Mouse (Mus musculus) CH12F3 (cell line): ENCODE data around the gene Ins2.

Experiments
- in situ Hi-C: fragments of 300-500 bp; cut with MboI; formaldehyde crosslinking; loops from 2 replicates; pipeline ENCODE4 v1.14.3; 2020; ENCODE audit warnings: low sequenced_read_pairs

Ins2 gene

DNA sequence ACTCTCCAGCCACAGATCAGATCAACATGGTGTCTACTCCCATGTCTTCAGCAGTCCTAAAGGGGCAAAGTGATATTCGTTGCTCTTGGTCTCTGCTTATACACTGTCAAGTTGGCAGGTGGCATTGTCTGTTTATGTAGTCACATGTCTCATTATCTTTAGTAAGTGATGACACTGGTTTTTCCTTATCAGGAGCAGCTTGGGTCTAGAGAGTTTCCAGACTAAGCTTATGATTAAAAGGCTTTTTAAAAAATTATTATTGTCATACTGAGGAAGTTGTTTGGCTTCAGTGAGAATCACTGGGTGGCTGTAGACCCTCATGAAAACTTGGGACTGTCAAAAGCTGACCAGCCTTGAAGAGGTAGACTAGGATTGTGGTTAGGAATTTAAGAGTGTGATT lies at the start of gene Ins2:
Gene Ins2 (minus strand): TSS at position 101 of the 400 bp plus-strand sequence.
- in situ Hi-C loops, result no loop called here

DNA sequence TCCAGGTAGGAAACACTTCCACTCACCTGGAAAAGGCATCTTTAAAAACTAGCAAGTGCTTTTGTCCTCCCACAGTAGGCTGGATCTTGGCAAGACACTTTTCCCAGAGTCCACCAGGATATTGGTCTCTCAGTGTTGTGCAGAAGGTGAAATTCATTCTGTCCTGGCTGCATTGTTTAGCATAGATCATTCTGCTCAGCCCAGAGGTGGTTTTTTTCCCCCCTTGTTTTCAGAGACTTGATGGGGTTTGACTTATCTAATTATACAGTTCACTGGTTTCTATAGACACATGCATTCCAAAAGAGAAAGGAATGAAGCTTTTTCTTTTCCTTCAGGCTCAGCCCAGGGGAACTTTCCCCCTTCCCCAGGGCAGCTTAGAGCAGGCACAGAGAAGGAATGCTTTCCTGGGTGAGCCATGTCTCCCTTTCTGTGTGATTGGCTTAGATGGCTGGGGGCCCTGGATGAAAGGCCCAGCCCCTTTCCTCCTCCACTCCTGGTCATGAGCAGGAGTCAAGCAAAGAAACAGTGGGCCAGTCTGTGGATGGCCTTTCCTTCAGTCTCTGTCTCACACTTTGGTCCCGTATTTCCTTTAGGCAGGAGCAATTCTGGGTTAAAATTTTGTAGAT lies 49.6 kb upstream of the Ins2 start:
- in situ Hi-C loops, result no loop called here

DNA sequence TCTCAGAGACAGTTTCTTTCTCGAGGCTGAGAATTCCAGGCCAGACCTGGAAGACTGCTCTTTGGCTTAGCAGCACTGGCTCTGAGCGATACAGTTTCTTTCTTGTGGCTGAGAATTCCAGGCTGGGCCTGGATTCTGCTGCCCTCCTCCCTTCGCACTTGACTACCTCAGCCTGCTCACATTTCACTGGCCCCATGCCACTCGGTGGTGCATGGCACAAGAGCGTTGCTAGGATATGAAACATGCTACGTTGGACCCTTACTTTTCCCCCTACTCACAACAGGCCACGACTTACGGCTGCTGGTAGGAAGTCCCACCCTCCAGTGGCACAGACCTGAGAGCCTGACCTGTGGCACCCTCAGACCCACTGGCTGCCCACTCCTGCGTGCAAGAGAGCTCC lies 46.5 kb upstream of the Ins2 start:
- in situ Hi-C loops, result no loop called here

DNA sequence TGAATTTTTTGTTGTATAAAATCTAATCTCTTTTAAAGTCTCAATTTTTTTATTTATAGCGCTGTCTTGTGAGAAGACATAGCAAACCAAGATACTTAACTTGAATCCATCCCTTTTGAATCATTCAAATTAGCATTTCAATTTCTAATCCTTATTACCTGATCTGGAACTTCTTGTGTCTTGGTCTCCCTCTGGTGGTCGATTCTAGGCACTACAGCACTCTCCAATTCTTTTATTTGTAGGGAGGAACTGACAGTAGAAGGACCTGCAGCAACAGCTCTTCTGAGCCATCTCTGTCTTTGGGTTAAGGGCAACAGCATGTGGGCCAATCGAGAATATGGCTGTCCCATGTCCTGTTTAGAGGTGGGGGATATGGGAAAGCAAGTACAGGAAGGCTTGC lies 5.4 kb downstream of the Ins2 start:
- in situ Hi-C loops, result no loop called here

DNA sequence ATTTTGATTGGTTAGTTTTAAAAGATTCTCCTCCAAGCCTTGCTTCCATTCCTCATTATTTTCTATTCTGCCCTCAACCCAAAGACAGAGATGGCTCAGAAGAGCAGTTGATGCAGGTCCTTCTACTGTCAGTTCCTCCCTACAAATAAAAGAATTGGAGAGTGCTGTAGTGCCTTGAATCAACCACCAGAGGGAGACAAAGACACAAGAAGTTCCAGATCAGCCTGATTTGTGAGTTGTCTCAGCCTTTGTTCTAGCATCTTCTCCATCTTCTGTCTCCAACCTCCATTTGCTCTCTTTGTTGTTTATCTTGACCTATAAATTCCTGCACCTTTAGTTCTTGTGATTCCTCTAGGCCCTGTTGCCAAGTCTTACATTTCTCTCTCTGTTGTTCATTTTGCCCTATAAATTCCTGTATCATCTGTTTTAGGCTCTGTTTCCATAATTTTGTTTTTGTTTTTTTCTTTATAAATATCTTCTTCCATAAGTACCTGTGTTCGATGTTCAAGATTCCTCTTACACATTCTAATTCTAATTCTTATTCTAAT lies 6.2 kb downstream of the Ins2 start:
- in situ Hi-C loops, result no loop called here

DNA sequence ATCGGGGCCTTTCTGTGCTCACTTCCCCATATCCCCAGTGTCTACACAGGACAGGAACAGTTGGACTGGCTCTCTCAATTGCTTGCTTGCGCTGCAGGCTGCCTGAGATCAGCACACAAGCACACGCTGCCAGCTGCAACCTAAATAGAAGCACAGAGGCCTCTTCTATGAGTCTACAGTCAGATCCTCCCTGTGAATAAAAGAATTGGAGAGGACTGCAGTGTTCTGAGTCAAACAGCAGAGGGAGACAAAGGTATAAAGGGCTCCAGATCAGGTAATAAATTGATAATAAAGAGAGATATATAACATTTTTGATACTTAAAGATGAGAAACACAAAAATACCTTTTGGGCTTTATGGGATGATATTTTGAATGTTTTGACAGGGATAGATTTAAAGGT lies 17.2 kb downstream of the Ins2 start:
- in situ Hi-C loops, result no loop called here

DNA sequence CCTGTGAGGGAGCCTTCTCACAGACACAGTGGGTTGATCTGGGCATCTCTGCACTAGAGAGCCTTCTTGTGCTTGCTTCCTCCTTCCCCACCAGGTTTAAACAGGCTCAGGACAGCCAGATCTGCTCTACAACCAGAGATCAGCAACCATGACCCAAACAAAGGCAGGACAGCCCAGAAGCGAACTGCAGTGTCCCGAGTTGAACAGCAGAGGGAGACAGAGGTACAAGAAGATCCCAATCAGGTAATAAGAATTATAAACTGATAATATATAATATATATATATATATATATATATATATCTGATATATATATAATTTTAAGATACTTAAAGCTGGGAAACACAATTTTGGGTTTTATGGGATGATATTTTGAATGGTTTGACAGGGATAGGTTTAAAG lies 22.5 kb downstream of the Ins2 start:
- in situ Hi-C loops, result no loop called here

DNA sequence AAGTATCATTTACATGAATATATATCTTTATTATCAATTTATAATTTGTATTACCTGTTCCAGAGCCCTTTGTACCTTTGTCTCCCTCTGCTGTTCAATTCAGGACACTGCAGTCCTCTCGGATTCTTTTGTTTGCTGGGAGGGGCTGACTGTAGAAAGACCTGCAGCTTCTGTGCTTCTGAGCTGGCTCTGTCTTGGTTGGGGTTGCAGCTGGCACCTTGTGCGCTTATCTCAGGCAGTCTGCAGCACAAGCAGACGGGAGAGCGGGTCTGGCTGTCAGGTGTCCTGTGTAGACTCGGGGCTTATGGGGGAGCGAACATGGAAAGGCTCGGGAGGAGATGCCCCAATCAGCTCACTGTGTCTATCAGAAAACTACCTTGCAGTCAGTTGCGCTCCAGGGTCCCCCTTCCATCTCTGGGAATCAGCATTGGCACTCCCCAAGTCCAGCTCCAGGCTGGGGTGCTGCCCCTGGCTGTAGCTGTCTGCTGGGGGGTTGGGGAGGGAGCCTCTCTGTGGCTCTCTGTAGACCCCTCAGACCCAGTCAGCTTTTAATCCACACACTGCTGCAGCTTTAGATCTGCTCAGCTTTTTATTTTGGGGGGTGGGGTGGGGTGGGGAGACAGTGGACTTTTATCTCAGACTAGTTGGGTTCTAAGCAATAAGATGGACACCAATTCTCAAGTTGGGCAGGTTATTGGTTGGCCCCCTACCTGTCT lies 28.2 kb downstream of the Ins2 start:
- in situ Hi-C loops, result no loop called here

DNA sequence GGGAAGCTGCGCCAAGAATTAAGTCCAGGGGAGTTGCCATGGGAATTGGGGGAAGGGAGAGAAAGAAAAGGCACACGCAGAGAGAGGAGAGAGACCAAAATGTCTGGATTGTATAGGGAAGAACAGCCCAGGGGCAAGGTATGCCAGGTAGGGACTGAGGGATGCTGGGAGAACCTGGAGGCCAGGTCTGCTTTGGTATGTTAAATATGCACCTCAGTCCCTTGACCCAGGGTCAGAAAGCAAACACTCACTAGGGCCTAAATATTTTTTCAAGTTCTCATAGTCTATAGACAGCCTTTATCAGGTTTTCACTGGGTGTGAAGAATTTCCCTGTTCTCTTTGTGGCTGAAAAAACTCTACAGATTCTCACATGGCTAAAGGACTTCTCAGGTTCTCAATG lies 36.3 kb downstream of the Ins2 start:
- in situ Hi-C loops, result no loop called here

DNA sequence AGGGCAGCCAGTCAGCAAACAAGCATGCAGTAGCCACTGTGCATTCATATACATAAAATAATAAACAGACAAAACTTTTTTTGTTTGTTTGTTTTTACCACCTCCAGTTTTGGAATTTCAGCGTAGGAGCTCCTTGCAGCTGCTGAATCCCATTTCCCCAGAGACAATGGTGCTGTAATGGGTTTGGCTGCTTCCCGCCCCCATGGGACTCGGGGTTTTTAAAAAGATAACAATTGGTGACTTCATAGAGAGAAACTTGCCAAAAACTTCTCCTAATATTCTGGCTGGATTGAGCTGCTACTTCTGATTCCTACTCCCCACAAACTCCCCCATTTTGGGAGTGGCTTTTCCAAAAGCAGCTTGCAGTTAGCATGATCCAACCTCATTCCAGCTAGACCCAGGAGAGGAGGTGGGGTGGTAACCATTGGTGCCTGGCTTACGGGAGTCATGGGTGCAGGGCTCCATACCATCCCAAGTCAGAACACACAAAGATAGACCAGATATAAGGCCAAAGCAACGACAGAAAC lies 43.8 kb downstream of the Ins2 start:
- in situ Hi-C loops, result no loop called here

DNA sequence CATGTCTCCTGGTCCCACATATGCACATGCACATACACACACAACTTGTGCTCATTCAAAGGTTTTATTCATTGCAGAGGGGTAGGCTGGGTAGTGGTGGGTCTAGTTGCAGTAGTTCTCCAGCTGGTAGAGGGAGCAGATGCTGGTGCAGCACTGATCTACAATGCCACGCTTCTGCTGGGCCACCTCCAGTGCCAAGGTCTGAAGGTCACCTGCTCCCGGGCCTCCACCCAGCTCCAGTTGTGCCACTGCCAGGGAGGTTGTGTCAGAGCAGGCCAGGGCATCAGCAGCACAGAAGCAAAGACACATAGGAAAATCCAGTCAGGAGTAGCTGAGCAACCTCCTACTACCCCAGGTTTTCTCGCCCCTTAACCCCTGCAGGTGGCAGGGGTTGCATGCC lies 64.6 kb downstream of the Ins2 start:
- in situ Hi-C loops, result loop anchor here (10.0 kb wide), 3 partner anchors 144 to 344 kb away; partner anchors contain the start of genes Mrpl23 and Syt8

DNA sequence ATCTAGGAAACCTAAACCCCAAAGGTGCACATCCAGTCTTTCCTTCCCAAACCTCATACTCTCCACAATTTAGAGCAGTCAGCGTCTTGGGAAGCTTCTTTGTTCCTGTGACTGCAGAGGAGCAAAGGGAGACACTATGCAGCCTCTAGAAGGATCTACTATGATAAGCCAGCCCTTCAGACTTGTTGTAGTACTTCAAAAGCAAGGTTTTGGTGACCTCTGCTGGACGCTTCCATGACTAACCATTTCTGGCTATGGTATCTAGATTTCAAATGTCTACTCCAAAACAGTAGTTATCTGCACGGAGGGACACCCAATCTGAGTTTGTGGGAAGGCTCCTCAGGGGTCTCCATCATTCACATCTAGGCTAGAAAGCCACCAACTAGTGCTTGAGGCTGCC lies 67.5 kb downstream of the Ins2 start:
- in situ Hi-C loops, result loop anchor here (10.0 kb wide), 3 partner anchors 141 to 341 kb away; partner anchors contain the start of genes Mrpl23 and Syt8

DNA sequence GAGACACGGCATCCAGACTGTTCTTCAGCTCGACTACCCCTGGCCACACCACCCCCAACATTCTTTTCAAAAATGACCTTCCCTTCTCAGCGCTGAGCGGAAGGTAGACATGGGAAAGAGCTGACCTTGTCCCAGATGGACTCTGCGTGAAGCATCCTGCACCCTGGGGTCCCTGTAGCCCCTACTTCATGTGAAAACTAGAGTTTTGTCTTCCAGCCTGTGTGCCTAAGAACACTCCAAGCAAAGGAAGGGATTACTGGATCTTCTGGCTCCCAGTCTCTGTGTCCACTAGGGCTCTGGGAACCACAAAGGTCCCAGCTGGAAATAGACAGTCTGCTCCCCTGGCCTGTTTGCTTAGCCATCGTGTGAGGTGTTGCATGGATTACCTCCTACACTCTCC lies 68.0 kb downstream of the Ins2 start:
- in situ Hi-C loops, result loop anchor here (10.0 kb wide), 3 partner anchors 140 to 340 kb away; partner anchors contain the start of genes Mrpl23 and Syt8

DNA sequence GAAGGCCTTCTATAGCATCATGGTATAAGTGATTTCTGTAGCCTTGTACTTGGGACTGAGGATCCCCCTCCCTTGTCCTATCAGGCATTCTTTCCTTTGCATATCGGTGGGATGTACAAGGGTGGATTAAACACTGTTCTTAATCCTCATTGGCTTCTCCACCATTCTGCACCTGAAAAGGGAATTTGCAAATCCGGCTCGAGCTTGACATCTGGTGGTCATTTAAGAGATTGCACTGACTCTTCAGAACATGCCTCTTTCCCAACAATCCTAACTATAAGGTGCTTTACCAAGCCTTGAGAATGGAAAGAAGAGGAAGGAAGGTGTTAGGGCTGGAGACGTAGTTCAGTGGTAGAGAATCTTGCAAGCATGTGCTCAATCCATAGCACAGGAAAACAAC lies 71.1 kb downstream of the Ins2 start:
- in situ Hi-C loops, result loop anchor here (10.0 kb wide), 3 partner anchors 137 to 337 kb away; partner anchors contain the start of genes Mrpl23 and Syt8

DNA sequence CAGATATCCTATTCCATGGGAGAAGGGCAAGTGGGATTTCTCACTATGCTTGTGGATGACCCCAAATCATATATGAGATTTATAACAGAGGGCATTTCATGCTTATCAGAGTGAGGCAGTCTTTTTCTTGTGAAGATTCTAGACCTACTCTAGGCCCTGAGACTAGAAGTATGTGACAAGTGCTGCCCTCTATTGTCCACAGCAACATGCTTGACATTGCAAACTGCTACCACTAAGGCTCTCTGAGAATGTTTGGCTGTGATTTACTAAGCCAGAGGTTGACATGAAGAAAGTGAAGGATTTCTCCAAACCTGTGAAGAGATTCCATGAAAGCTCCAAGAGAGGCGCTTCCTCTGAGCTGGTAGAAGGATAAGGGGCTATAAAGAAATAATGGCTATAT lies 72.1 kb downstream of the Ins2 start:
- in situ Hi-C loops, result loop anchor here (10.0 kb wide), 3 partner anchors 136 to 336 kb away; partner anchors contain the start of genes Mrpl23 and Syt8

DNA sequence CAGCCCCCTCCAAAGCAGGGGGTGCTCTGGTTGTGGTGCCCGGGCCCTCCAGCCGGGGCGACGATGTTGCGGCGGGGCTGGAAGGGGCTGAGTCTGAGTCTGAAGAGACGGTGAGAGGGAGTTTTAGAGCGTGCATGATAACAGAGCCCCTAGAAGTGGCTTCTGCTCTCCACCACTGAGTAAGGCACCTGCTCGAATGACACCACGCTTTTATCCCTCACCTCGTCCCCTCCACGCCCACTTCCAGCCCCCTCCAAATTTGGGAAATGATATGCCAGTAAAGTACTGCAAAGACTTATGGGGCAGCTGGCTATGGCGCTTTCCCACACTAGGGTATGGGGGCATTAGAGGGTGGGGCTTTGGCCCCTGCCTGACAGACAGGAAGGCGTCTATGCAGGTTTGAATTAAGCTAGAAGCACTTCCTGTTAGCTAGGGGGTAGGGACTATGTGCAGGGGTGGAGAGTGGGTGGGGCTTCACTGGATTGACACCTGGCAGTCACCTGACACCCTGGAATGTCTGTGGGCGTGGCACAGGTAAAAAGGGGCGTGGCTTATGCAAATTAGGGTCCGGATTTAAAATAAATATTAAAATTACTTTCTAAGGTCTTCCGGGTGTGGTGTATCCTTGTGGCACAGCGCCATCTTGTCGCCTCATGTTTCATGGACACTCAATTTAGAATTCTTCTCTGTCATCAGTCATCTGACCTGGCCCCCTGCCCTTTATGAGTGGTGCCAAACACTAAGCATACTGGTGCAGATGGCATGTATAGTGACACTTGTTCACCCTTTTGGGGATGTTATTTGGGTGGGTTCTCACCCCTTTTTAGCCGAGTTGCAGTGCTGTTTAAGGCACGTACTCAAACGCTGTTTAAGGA lies 73.2 kb downstream of the Ins2 start, which contains the start of gene Gm49394:
Gene Gm49394 (minus strand): TSS at position 192 of the 875 bp plus-strand sequence.
- in situ Hi-C loops, result loop anchor here (10.0 kb wide), 3 partner anchors 135 to 335 kb away; partner anchors contain the start of genes Mrpl23 and Syt8

DNA sequence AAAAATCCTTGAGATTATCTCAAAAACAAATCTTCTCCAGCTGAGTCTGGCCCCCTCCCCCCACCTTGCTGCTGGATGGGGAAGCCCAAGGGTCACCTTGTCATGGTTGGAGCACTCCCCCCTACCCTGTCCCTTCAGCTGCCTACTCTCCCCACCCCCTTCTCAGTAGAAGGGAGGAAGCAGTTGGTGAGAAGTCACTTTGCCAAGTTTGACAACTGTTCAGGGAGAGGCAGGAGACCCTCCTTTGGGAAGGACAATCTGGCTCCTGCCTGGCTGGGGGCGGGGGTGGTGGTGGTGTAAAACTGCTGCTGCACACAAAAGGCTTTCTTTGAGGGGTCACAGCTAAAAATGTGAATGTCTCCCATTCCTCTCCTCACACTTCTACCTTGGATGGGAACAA lies 74.9 kb downstream of the Ins2 start:
- in situ Hi-C loops, result no loop called here

DNA sequence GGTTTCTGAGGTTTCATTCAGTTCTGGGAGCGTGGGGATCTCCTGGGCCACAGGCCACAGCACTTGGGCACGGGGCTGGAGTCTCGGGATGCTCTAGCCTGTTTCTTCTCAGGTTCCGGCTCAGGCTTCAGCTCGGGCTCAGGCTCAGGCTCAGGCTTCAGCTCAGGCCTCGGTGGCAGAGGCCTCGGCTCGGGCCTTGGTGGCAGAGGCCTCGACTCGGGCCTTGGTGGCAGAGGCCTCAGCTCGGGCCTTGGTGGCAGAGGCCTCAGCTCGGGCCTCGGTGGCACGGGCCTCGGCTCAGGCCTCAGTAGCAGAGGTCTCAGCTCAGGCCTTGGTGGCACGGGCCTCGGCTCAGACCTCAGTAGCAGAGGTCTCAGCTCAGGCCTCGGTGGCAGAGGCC lies 75.7 kb downstream of the Ins2 start:
- in situ Hi-C loops, result no loop called here

DNA sequence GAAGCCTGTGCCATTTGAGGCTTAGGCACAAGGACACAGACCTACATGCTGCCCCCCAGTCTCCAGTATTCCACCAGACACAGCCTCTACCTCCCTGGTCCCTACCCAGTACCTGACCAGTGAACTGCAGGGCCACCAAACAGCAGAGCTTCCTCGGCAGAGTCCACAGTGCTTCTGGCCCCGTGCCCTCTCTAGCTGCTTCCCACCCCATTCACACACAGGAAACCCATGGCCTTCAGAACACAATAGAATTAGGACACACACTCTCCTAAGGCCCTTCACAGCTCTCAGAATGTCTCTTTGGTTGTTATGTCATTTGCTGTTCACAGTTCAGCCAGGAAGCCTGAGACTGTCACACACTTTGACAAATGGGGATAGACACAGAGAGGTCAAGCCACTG lies 76.5 kb downstream of the Ins2 start, which contains the start of gene Igf2:
Gene Igf2 (minus strand): TSS at position 158 of the 400 bp plus-strand sequence.
- in situ Hi-C loops, result no loop called here

DNA sequence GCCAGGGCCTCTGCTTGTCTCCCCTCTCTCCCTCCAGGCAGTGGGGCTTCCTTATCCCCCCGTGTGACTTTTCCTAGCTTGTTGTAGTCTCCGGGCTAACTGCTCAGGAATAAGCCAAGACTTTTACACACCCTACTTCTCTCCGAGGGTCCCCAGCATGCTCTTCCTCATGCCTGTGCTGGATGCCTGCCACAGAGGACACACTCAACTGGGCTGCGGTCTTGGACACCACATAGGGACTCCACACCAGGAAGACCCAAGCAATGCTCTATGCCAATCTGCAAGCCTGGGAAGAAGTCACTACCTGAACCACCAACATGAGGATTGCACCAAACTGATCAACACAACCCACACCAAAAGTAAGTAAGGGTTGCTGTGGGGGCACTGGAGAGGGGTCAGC lies 77.1 kb downstream of the Ins2 start:
- in situ Hi-C loops, result no loop called here
